Mouse (Mus musculus): ENCODE results near the gene Cdkl5. TPM values are rescaled to one million over a fixed set of nuclear protein-coding genes. Genes with fewer than 3 reads are reported as not detected.

Gene Cdkl5
- 2.5 TPM for polyA plus RNA-seq (2014; fragmentation: Illumina TruSeq; extraction: RNeasy Lipid Tissue Mini Kit (QIAGEN cat#74804); ENCODE audit: low replicate concordance)

GRCm38 (mm10) chrX:160994543-160995121 is at the start of gene Cdkl5:
TSS of gene Cdkl5 (minus strand) at chrX:160994704.

GRCm38 (mm10) chrX:160906952-160907351 is 87.6 kb downstream of the Cdkl5 start, which contains the start of gene Gja6:
TSS of gene Gja6 (minus strand) at chrX:160907052.

GRCm38 (mm10) chrX:160767713-160768112 is 226.8 kb downstream of the Cdkl5 start, which contains the start of gene Rs1:
TSS of gene Rs1 (plus strand) at chrX:160768013.

GRCm38 (mm10) chrX:160735650-160736049 is 258.9 kb downstream of the Cdkl5 start, which contains the start of gene Ppef1:
TSS of gene Ppef1 (minus strand) at chrX:160735765.

Other genes starting within 250 kb of the Cdkl5 start
- gene Rs1, start 226.7 kb downstream of the Cdkl5 start, polyA plus RNA-seq (2014; fragmentation: Illumina TruSeq; extraction: RNeasy Lipid Tissue Mini Kit (QIAGEN cat#74804); ENCODE audit: low replicate concordance) = not detected
- gene Gja6, start 87.7 kb downstream of the Cdkl5 start, polyA plus RNA-seq (2014; fragmentation: Illumina TruSeq; extraction: RNeasy Lipid Tissue Mini Kit (QIAGEN cat#74804); ENCODE audit: low replicate concordance) = not detected
- gene Scml2, start 122.5 kb upstream of the Cdkl5 start, polyA plus RNA-seq (2014; fragmentation: Illumina TruSeq; extraction: RNeasy Lipid Tissue Mini Kit (QIAGEN cat#74804); ENCODE audit: low replicate concordance) = 1.5 TPM

Data from small intestine, adult 10 weeks (tissue).